In genomic region chr1:90268131-90268691, GRCm38 (mm10) we compare ENCODE assay signal across 9 mouse cellular contexts.
A peak's percentile ranks its signal among the peaks of the same experiment; 100 is the strongest.
DNase-seq lines count a peak whose midpoint lies in the region; ATAC-seq and TF ChIP-seq lines count a peak whose summit lies in the region.
"Had no signal": no experiment of that assay in that cellular context is flagged by ENCODE, and none has a peak within 500 bp of the region (broad histone marks: within the 10 kb centered on the region; RNA-seq: fewer than 3 reads in every experiment).

No protein-coding gene starts in this region.

- DNase-seq in embryo, embryonic 10 days (ENCODE audit: low spot score): peak; percentile 43
- DNase-seq in embryo, embryonic 9.5 days (ENCODE audit: extremely low spot score): no peak
- peak; percentile 28 to 39 for DNase-seq in gastrocnemius, postnatal 36 days
- DNase-seq in kidney, postnatal 10 days: peak; percentile 63
- DNase-seq in left cerebral cortex, postnatal 14 days (ENCODE audit: low spot score in 2 of 2): no peak
- DNase-seq in thymus, adult 2 months: no peak
- no peak for DNase-seq in yolk sac, embryonic 10.5 days (ENCODE audit: low spot score)
- DNase-seq: lung, embryonic 14.5 days had no signal

- 22% methylated on average over 17 of the region's 17 CpGs for WGBS in neural tube, embryonic 13.5 days
- WGBS in thymus, adult 2 months: 75% methylated on average over 17 of the region's 17 CpGs

- no peak for TF ChIP-seq CTCF in thymus, adult 2 months (IDR thresholded peaks at IDR 0.05; ENCODE audit: borderline replicate concordance, control insufficient read depth, extremely low read depth, insufficient read depth, low read length, poor library complexity)

- no peak for TF ChIP-seq POLR2A in thymus, adult 2 months (IDR thresholded peaks at IDR 0.05; ENCODE audit: control insufficient read depth, extremely low read depth, insufficient read depth, low read length, poor library complexity)

- H3K27ac ChIP-seq in neural tube, embryonic 13.5 days (replicated peaks): peak overlapping the region; percentile 49; the same call in 1 of the 2 replicates
- H3K27ac ChIP-seq in thymus, adult 2 months (ENCODE audit: control insufficient read depth, insufficient read depth, low read length): no peak overlapping the region

- H3K4me1 ChIP-seq in neural tube, embryonic 13.5 days (replicated peaks): peaks cover 22% of the 10 kb centered on the region
- H3K4me1 ChIP-seq in thymus, adult 2 months (replicated peaks; ENCODE audit: control insufficient read depth, insufficient read depth, low read length): no peaks in the 10 kb centered on the region

- no peak overlapping the region for H3K4me3 ChIP-seq in neural tube, embryonic 13.5 days
- H3K4me3 ChIP-seq in thymus, adult 2 months (ENCODE audit: control insufficient read depth, insufficient read depth, low read length): no peak overlapping the region

- H3K9me3 ChIP-seq in neural tube, embryonic 13.5 days: no peaks in the 10 kb centered on the region

- no peaks in the 10 kb centered on the region for H3K36me3 ChIP-seq in neural tube, embryonic 13.5 days
- no peaks in the 10 kb centered on the region for H3K36me3 ChIP-seq in thymus, adult 2 months (ENCODE audit: control insufficient read depth, insufficient read depth, low read length)

- peak; percentile 83 for ATAC-seq in neural tube, embryonic 13.5 days (ENCODE audit: low read depth)

- no peak overlapping the region for H3K9ac ChIP-seq in neural tube, embryonic 13.5 days
- H3K9ac ChIP-seq: lung, embryonic 14.5 days had no signal

- no peak overlapping the region for H3K4me2 ChIP-seq in neural tube, embryonic 13.5 days
- H3K4me2 ChIP-seq: lung, embryonic 14.5 days had no signal

- no peaks in the 10 kb centered on the region for H3K27me3 ChIP-seq in neural tube, embryonic 13.5 days
- H3K27me3 ChIP-seq in thymus, adult 2 months (ENCODE audit: control insufficient read depth, insufficient read depth, low read length): no peaks in the 10 kb centered on the region

- intact Hi-C loops in gastrocnemius, postnatal 36 days (cut with DNase I): no loop called here
- intact Hi-C loops in left cerebral cortex, postnatal 14 days (cut with DNase I): no loop called here

Comparison
In these comparisons a context has a peak if more than half of its experiments do, and no peak if none do; other contexts are left out.
1. DNase-seq: peak in embryo, embryonic 10 days (single experiment), gastrocnemius, postnatal 36 days (2 of 2) and kidney, postnatal 10 days (single experiment); none in embryo, embryonic 9.5 days (single experiment), left cerebral cortex, postnatal 14 days (0 of 2), thymus, adult 2 months (single experiment) and yolk sac, embryonic 10.5 days (single experiment).